Mouse (Mus musculus) kidney, embryonic 15.5 days (tissue): ENCODE data around the gene Adamtsl2. TPM values are rescaled to one million over a fixed set of nuclear protein-coding genes. Genes with fewer than 3 reads are reported as not detected.

ENCODE experiments used
- ATAC-seq: fragments of 200-750 bp; cut with Nextera tagmentation; replicated peaks from 2 replicates; pipeline ENCODE4 v1.8.0; 2017; ENCODE audit warnings: moderate TSS enrichment; ENCODE audit not compliant: low FRiP score
- H3K27ac ChIP-seq: fragments of 300-500 bp; sonication (generic); 2 replicates; pipeline ENCODE4 v1.5.1; 2015; ENCODE audit warnings: mild to moderate bottlenecking, inconsistent platforms
- H3K27me3 ChIP-seq: fragments of 300-500 bp; sonication (generic); 2 replicates; pipeline ENCODE4 v1.6.1; 2015; ENCODE audit warnings: inconsistent platforms
- H3K36me3 ChIP-seq: fragments of 300-500 bp; sonication (generic); 2 replicates; pipeline ENCODE4 v1.6.1; 2015; ENCODE audit warnings: inconsistent platforms
- H3K4me1 ChIP-seq: fragments of 300-500 bp; sonication (generic); 2 replicates; pipeline ENCODE4 v1.6.1; 2015; ENCODE audit warnings: inconsistent platforms
- H3K4me2 ChIP-seq: fragments of 300-500 bp; sonication (generic); 2 replicates; pipeline ENCODE4 v1.6.1; 2015; ENCODE audit warnings: moderate library complexity, mild to moderate bottlenecking, inconsistent platforms
- H3K4me3 ChIP-seq: fragments of 300-500 bp; sonication (generic); replicated peaks from 2 replicates; pipeline ENCODE4 v1.5.1; 2015; ENCODE audit warnings: mild to moderate bottlenecking, inconsistent platforms
- H3K9ac ChIP-seq: fragments of 300-500 bp; sonication (generic); 2 replicates; pipeline ENCODE4 v1.6.1; 2015; ENCODE audit warnings: mild to moderate bottlenecking, inconsistent platforms
- H3K9me3 ChIP-seq: fragments of 300-500 bp; sonication (generic); replicated peaks from 2 replicates; pipeline ENCODE4 v1.6.1; 2016; ENCODE audit warnings: inconsistent platforms
- WGBS: fragments of 180-500 bp; shearing (Covaris S2); methylation state at CpG from one replicate; pipeline ENCODE4 v1.1.7; 2015; ENCODE audit warnings: mixed read lengths; 5-methylcytosine and 5-hydroxymethylcytosine counted together
- polyA plus RNA-seq: library from polyadenylated mRNA; unstranded; fragments of >200 nt; fragmentation: Nextera tagmentation; extraction: Ambion mirVana; gene quantifications from 2 replicates; pipeline ENCODE4 v1.2.1, GENCODE M21; 2015

Adamtsl2 gene
- polyA plus RNA-seq, 1 experiment from 2014 or later, result 1.7 TPM

DNA sequence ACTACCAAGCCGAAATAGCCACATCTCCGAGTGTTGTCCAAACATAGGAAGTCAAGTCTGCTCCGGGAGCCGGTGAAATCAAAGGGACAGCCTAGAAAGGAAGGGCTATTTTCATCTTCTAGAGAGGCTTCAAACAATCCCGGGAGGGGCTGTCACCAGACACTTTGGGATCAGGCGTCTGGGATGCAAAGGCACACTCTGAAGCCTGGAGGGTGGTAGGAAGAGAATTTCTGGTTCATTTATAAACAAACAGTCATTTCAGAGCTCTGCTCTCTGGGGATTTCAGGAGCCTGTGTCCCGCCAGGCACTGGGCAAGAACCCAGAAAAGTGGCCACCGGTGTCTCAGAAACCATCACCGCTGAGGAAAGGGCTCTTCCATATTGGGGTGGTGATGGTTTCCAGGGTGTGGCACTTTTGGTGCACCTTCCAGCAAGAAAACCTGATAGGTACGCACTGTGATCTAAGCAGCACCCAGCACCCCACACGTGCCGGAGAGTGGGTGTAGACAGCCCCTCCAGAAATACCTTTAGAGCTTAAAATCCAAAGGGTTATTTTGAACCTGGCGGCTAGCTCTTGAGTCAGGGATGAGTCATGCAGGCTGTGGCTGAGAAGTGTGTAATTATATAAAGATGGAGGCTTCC is 17.3 kb downstream of the Adamtsl2 start:
- H3K36me3 ChIP-seq, result no peaks in the 10 kb centered on the region
- no peaks in the 10 kb centered on the region for H3K9me3 ChIP-seq
- H3K27me3 ChIP-seq, result 0 out of 2 replicates have a peak, but pooled peaks cover 2% of the 10 kb centered on the region
- no peak overlapping the region for H3K4me2 ChIP-seq
- no peak overlapping the region for H3K4me3 ChIP-seq
- no peak for ATAC-seq
- H3K9ac ChIP-seq, result no peak overlapping the region
- H3K4me1 ChIP-seq, result peaks cover 25% of the 10 kb centered on the region
- no peak overlapping the region for H3K27ac ChIP-seq
- 50% methylated on average over 13 of the region's 13 CpGs for WGBS

DNA sequence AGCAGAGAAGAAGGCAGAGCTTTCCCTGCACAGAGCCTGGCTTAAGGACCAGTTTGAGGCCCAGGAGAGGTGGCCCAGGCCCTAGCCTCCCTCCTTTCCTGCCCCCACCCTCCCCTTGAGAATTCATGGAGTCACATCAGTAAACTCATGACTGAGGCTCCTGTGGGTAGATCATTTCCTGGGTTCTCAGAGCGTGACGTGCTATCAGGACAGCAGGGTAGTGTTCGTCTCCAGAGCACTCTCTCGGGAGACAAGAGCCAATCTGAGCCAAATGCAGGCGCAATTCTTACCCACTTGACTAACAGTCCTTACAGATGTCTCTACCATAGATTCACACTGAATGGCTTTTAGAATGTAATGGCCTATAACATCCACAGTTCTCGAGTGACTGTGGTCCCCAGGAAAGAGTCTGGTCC is 18.1 kb downstream of the Adamtsl2 start:
- no peak overlapping the region for H3K27ac ChIP-seq
- no peaks in the 10 kb centered on the region for H3K9me3 ChIP-seq
- ATAC-seq, result no peak
- 34% methylated on average over 6 of the region's 6 CpGs for WGBS
- peaks cover 25% of the 10 kb centered on the region for H3K4me1 ChIP-seq
- no peak overlapping the region for H3K9ac ChIP-seq
- 0 out of 2 replicates have a peak, but pooled peaks cover 2% of the 10 kb centered on the region for H3K27me3 ChIP-seq
- H3K4me2 ChIP-seq, result no peak overlapping the region
- H3K36me3 ChIP-seq, result no peaks in the 10 kb centered on the region
- H3K4me3 ChIP-seq, result no peak overlapping the region

- Histone ChIP-seq H3K4me1 (peaks cover 25% of the 10 kb centered on the region), H3K27me3 (0 out of 2 replicates have a peak, but pooled peaks cover 2% of the 10 kb centered on the region), H3K4me3 (no peak overlapping the region), H3K9me3 (no peaks in the 10 kb centered on the region), H3K4me2 (no peak overlapping the region), H3K36me3 (no peaks in the 10 kb centered on the region), H3K9ac (no peak overlapping the region), H3K27ac (no peak overlapping the region)
- 11% methylated on average over 6 of the region's 6 CpGs for WGBS
- ATAC-seq, result peak; percentile 84
Observed at GRCm38 (mm10) chr2:27097776-27098175, 18.6 kb downstream of the Adamtsl2 start.

GRCm38 (mm10) chr2:27103554-27103953 is 24.4 kb downstream of the Adamtsl2 start:
- 61% methylated on average over 7 of the region's 7 CpGs for WGBS
- Histone ChIP-seq H3K27ac (no peak overlapping the region), H3K4me2 (no peak overlapping the region), H3K4me1 (no peaks in the 10 kb centered on the region), H3K36me3 (no peaks in the 10 kb centered on the region), H3K27me3 (0 out of 2 replicates have a peak, but pooled peaks cover 4% of the 10 kb centered on the region), H3K9ac (no peak overlapping the region), H3K4me3 (no peak overlapping the region), H3K9me3 (no peaks in the 10 kb centered on the region)
- no peak for ATAC-seq

DNA sequence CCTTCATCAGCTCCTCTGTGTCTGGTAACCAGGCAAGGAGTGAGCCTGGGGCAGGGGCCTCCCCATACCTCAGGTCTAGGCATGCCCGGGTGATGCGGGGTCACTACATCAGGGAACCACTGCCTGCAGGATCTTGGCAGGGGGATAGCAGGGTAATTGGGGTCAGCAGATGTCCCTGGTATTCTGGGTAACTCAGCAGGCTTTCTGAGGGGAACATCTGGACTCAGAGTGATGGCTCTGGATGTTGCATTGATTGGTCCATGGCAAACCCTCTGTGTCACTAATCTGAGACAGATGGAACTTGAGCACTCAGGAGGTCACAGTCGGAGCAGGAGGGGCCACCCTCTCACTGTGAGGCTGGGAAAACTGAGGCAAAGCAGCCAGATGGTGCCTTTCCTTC is 27.6 kb downstream of the Adamtsl2 start:
- H3K9ac ChIP-seq, result no peak overlapping the region
- no peak for ATAC-seq
- H3K27ac ChIP-seq, result no peak overlapping the region
- no peaks in the 10 kb centered on the region for H3K36me3 ChIP-seq
- no peak overlapping the region for H3K4me3 ChIP-seq
- H3K9me3 ChIP-seq, result no peaks in the 10 kb centered on the region
- 65% methylated on average over 3 of the region's 3 CpGs for WGBS
- 0 out of 2 replicates have a peak, but pooled peaks cover 4% of the 10 kb centered on the region for H3K27me3 ChIP-seq
- H3K4me2 ChIP-seq, result no peak overlapping the region
- no peaks in the 10 kb centered on the region for H3K4me1 ChIP-seq

DNA sequence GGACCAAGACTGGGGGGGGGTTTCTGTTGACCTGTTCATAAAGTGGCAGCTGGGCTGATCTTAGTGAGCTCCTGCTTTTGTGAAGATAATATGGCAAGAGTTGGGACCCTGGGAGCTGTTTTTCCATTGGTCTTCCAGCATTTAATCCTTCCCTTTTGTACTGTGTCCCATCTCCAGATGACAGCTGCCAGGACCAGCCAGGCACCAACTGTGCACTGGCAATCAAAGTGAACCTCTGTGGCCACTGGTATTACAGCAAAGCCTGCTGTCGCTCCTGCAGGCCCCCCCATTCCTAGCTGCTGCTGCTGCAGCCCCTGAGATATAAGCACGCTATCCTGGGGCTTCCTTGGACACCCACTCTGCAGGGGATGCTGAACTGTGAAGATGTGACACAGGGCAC is 29.0 kb downstream of the Adamtsl2 start:
- H3K27me3 ChIP-seq, result 0 out of 2 replicates have a peak, but pooled peaks cover 4% of the 10 kb centered on the region
- ATAC-seq, result no peak
- no peaks in the 10 kb centered on the region for H3K9me3 ChIP-seq
- no peak overlapping the region for H3K4me3 ChIP-seq
- H3K4me1 ChIP-seq, result peaks cover 6% of the 10 kb centered on the region; the same call in 1 of the 2 replicates
- H3K27ac ChIP-seq, result no peak overlapping the region
- no peak overlapping the region for H3K9ac ChIP-seq
- 67% methylated on average over 2 of the region's 2 CpGs for WGBS
- no peak overlapping the region for H3K4me2 ChIP-seq
- no peaks in the 10 kb centered on the region for H3K36me3 ChIP-seq

GRCm38 (mm10) chr2:27109052-27109451 is 29.9 kb downstream of the Adamtsl2 start:
- Histone ChIP-seq H3K4me2 (no peak overlapping the region), H3K27ac (no peak overlapping the region), H3K36me3 (no peaks in the 10 kb centered on the region), H3K27me3 (0 out of 2 replicates have a peak, but pooled peaks cover 4% of the 10 kb centered on the region), H3K9ac (no peak overlapping the region), H3K9me3 (no peaks in the 10 kb centered on the region), H3K4me1 (peaks cover 6% of the 10 kb centered on the region; the same call in 1 of the 2 replicates), H3K4me3 (no peak overlapping the region)
- WGBS, result 83% methylated on average over 5 of the region's 5 CpGs
- no peak for ATAC-seq

GRCm38 (mm10) chr2:27112585-27112984 is 33.4 kb downstream of the Adamtsl2 start:
- Histone ChIP-seq H3K9ac (no peak overlapping the region), H3K4me3 (no peak overlapping the region), H3K27me3 (0 out of 2 replicates have a peak, but pooled peaks cover under 1% of the 10 kb centered on the region), H3K9me3 (no peaks in the 10 kb centered on the region), H3K27ac (no peak overlapping the region), H3K4me1 (peaks cover 6% of the 10 kb centered on the region; the same call in 1 of the 2 replicates), H3K4me2 (no peak overlapping the region), H3K36me3 (no peaks in the 10 kb centered on the region)
- no peak for ATAC-seq
- WGBS, result 66% methylated on average over 20 of the region's 20 CpGs

DNA sequence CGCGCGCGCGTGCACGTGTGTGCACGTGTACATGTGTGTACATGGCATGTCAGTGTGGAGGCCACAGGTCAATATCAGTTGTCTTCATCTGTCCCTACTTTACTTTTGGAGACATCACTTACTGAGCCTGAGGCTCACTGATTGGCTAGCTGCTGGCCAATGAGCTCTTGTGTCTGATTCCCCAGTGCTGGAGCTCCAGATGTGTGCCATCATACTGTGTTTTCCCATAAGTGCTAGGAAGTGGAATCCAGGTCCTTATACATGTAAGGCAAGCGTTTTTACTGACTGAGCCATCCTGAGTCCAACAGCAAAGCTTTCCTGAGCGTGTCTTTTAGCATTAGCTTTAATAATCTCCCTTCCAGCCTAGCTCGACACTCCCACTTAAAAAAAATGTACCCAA is 35.0 kb downstream of the Adamtsl2 start:
- WGBS, result 82% methylated on average over 10 of the region's 10 CpGs
- H3K4me2 ChIP-seq, result no peak overlapping the region
- no peaks in the 10 kb centered on the region for H3K36me3 ChIP-seq
- no peaks in the 10 kb centered on the region for H3K27me3 ChIP-seq
- H3K9ac ChIP-seq, result no peak overlapping the region
- H3K9me3 ChIP-seq, result no peaks in the 10 kb centered on the region
- H3K4me3 ChIP-seq, result no peak overlapping the region
- H3K27ac ChIP-seq, result no peak overlapping the region
- no peak for ATAC-seq
- peaks cover 6% of the 10 kb centered on the region; the same call in 1 of the 2 replicates for H3K4me1 ChIP-seq

- no peaks in the 10 kb centered on the region for H3K9me3 ChIP-seq
- H3K4me3 ChIP-seq, result no peak overlapping the region
- WGBS, result 60% methylated on average over 4 of the region's 4 CpGs
- no peak overlapping the region for H3K9ac ChIP-seq
- peaks cover 16% of the 10 kb centered on the region for H3K4me1 ChIP-seq
- H3K4me2 ChIP-seq, result no peak overlapping the region
- ATAC-seq, result no peak
- no peaks in the 10 kb centered on the region for H3K27me3 ChIP-seq
- no peak overlapping the region for H3K27ac ChIP-seq
- no peaks in the 10 kb centered on the region for H3K36me3 ChIP-seq
Observed at GRCm38 (mm10) chr2:27118452-27118851, 39.3 kb downstream of the Adamtsl2 start.

GRCm38 (mm10) chr2:27119766-27120165 is 40.6 kb downstream of the Adamtsl2 start:
- 74% methylated on average over 2 of the region's 2 CpGs for WGBS
- H3K4me1 ChIP-seq, result peaks cover 16% of the 10 kb centered on the region
- no peaks in the 10 kb centered on the region for H3K36me3 ChIP-seq
- no peak for ATAC-seq
- no peak overlapping the region for H3K4me3 ChIP-seq
- H3K27ac ChIP-seq, result no peak overlapping the region
- no peaks in the 10 kb centered on the region for H3K27me3 ChIP-seq
- H3K9ac ChIP-seq, result no peak overlapping the region
- H3K9me3 ChIP-seq, result no peaks in the 10 kb centered on the region
- H3K4me2 ChIP-seq, result no peak overlapping the region

GRCm38 (mm10) chr2:27120241-27120641 is 41.1 kb downstream of the Adamtsl2 start:
- ATAC-seq, result no peak
- no peaks in the 10 kb centered on the region for H3K9me3 ChIP-seq

More at GRCm38 (mm10) chr2:27120241-27120641, 41.1 kb downstream of the Adamtsl2 start:
- no peak overlapping the region for H3K9ac ChIP-seq
- H3K4me2 ChIP-seq, result no peak overlapping the region
- H3K4me3 ChIP-seq, result no peak overlapping the region
- no peaks in the 10 kb centered on the region for H3K27me3 ChIP-seq
- no peaks in the 10 kb centered on the region for H3K36me3 ChIP-seq
- 76% methylated on average over 8 of the region's 8 CpGs for WGBS
- H3K4me1 ChIP-seq, result peaks cover 16% of the 10 kb centered on the region
- no peak overlapping the region for H3K27ac ChIP-seq
